Mouse (Mus musculus): ENCODE data around the gene Kcnt1.

DNA sequence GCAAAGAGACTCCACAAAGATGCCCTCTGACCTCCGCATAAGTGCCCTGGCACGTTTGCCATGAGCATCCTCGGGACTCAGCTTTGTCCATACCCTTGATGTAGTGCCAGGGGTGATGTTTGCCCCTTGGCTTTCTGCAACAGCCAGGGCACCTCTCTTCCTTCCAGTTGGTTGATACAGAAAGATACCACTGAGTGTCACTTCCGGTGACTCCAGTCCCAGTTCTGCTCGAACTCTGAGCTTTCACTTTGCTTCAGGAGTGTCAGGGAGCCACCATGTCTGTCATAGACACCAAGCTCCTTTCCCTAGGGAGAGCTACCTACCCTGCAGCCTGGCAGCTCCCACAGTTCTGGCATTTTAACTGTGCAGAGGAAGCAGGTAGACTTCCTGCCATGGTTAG is 9.5 kb upstream of the Kcnt1 start:
- TF ChIP-seq CHD1 (IDR thresholded peaks at IDR 0.05; ENCODE audit: low read depth, low read length) (no peak), POLR2A (IDR thresholded peaks at IDR 0.05; ENCODE audit: low read depth, low read length) (no peak), EP300 (IDR thresholded peaks at IDR 0.05; ENCODE audit: low read length) (no peak), CTCF (conservative IDR thresholded peaks at IDR 0.05 in 1 of 2, IDR thresholded peaks at IDR 0.05 in 1 of 2; ENCODE audit: low read depth in 2 of 2, low read length in 2 of 2) (no peak)

Measured in CH12.LX (cell line).